Mouse (Mus musculus): ENCODE measurements around the gene Sh3pxd2a. TPM values are rescaled to one million over a fixed set of nuclear protein-coding genes. Genes with fewer than 3 reads are reported as not detected.

Gene Sh3pxd2a
- total and polyA plus RNA-seq, 3 experiments, result 1.3 to 4.6 (median 3.2) TPM

- dilution Hi-C loops (cut with MboI; ENCODE audit: extremely low pct_ligation_motif_present, extremely low pct_unique_long_range_greater_than_20kb, low sequenced_read_pairs) (no loop called here), in situ Hi-C loops (cut with MboI; ENCODE audit: low pct_ligation_motif_present, low pct_unique_long_range_greater_than_20kb, low sequenced_read_pairs) (no loop called here)
- no peaks in the 10 kb centered on the region for H3K9me3 ChIP-seq (replicated peaks; ENCODE audit: low read length)
- H3K9ac ChIP-seq (ENCODE audit: insufficient read depth, low read depth), result no peak overlapping the region
- H3K36me3 ChIP-seq (replicated peaks in 1 of 2; ENCODE audit: control insufficient read depth in 1 of 2, insufficient read depth in 1 of 2, low read length in 1 of 2), result peaks cover 0 to 23% of the 10 kb centered on the region in 2 experiments
- H3K4me2 ChIP-seq (ENCODE audit: insufficient read depth, low read depth, poor library complexity, severe bottlenecking), result no peak overlapping the region
- TF ChIP-seq GABPA (IDR thresholded peaks at IDR 0.05; ENCODE audit: insufficient replicate concordance, low read depth, low read length) (no peak), USF2 (conservative IDR thresholded peaks at IDR 0.05; ENCODE audit: low read depth, low read length) (no peak), PAX5 (IDR thresholded peaks at IDR 0.05; ENCODE audit: low read length) (no peak), ZNF384 (IDR thresholded peaks at IDR 0.05; ENCODE audit: low read depth, low read length) (no peak), USF1 (IDR thresholded peaks at IDR 0.05; ENCODE audit: low read depth, low read length) (no peak), CHD2 (IDR thresholded peaks at IDR 0.05; ENCODE audit: low read length) (no peak), MXI1 (IDR thresholded peaks at IDR 0.05; ENCODE audit: low read depth, low read length) (no peak), CTCF (conservative IDR thresholded peaks at IDR 0.05 in 1 of 2, IDR thresholded peaks at IDR 0.05 in 1 of 2; ENCODE audit: low read depth in 2 of 2, low read length in 2 of 2) (no peak), JUND (conservative IDR thresholded peaks at IDR 0.05; ENCODE audit: low read depth, low read length) (no peak), JUN (IDR thresholded peaks at IDR 0.05; ENCODE audit: insufficient read depth, low read depth, low read length) (no peak), KAT2A (IDR thresholded peaks at IDR 0.05; ENCODE audit: insufficient replicate concordance, low read length) (no peak), RCOR1 (conservative IDR thresholded peaks at IDR 0.05; ENCODE audit: low read depth, low read length) (no peak), ZKSCAN1 (IDR thresholded peaks at IDR 0.05; ENCODE audit: borderline replicate concordance, low read depth, low read length) (no peak), TBP (conservative IDR thresholded peaks at IDR 0.05; ENCODE audit: low read depth, low read length) (no peak)
- H3K27me3 ChIP-seq (replicated peaks), result no peaks in the 10 kb centered on the region
- peaks cover 4 to 7% of the 10 kb centered on the region in 2 experiments for H3K4me1 ChIP-seq (ENCODE audit: control insufficient read depth in 1 of 2, insufficient read depth in 2 of 2)
- no peaks in the 10 kb centered on the region for H3K79me2 ChIP-seq (replicated peaks; ENCODE audit: control insufficient read depth, extremely low read depth, insufficient read depth, poor library complexity, severe bottlenecking)
- no peak for DNase-seq (ENCODE audit: extremely low read depth)
- H3K27ac ChIP-seq (ENCODE audit: insufficient read depth, low read depth), result no peak overlapping the region
- H3K4me3 ChIP-seq (replicated peaks in 1 of 3; ENCODE audit: low read depth in 2 of 3, low read length in 2 of 3, poor library complexity in 1 of 3), result no peak overlapping the region
Observed at GRCm38 (mm10) chr19:47292451-47292951, 171.7 kb downstream of the Sh3pxd2a start.

GRCm38 (mm10) chr19:47291307-47292080, 172.7 kb downstream of the Sh3pxd2a start:
- no peak overlapping the region for H3K27ac ChIP-seq (ENCODE audit: insufficient read depth, low read depth)
- H3K9me3 ChIP-seq (replicated peaks; ENCODE audit: low read length), result no peaks in the 10 kb centered on the region
- no peak for DNase-seq (ENCODE audit: extremely low read depth)
- TF ChIP-seq BHLHE40 (IDR thresholded peaks at IDR 0.05; ENCODE audit: low read depth, low read length), result no peak
- TF ChIP-seq E2F4 (IDR thresholded peaks at IDR 0.05; ENCODE audit: insufficient replicate concordance, low read depth, low read length), result no peak
- no peak for TF ChIP-seq USF1 (IDR thresholded peaks at IDR 0.05; ENCODE audit: low read depth, low read length)
- TF ChIP-seq JUN (IDR thresholded peaks at IDR 0.05; ENCODE audit: insufficient read depth, low read depth, low read length), result no peak
- TF ChIP-seq TCF12 (IDR thresholded peaks at IDR 0.05; ENCODE audit: low read depth, low read length), result no peak
- no peak for TF ChIP-seq KAT2A (IDR thresholded peaks at IDR 0.05; ENCODE audit: insufficient replicate concordance, low read length)
- TF ChIP-seq MEF2A (IDR thresholded peaks at IDR 0.05; ENCODE audit: borderline replicate concordance, low read depth, low read length), result no peak
- TF ChIP-seq POLR2A (IDR thresholded peaks at IDR 0.05; ENCODE audit: low read depth, low read length), result no peak
- TF ChIP-seq CHD1 (IDR thresholded peaks at IDR 0.05; ENCODE audit: low read depth, low read length), result no peak
- TF ChIP-seq SIN3A (IDR thresholded peaks at IDR 0.05; ENCODE audit: low read length), result no peak
- TF ChIP-seq MXI1 (IDR thresholded peaks at IDR 0.05; ENCODE audit: low read depth, low read length), result no peak
- TF ChIP-seq EP300 (IDR thresholded peaks at IDR 0.05; ENCODE audit: low read length), result no peak
- TF ChIP-seq ZNF384 (IDR thresholded peaks at IDR 0.05; ENCODE audit: low read depth, low read length), result no peak
- TF ChIP-seq MAFK (IDR thresholded peaks at IDR 0.05; ENCODE audit: insufficient replicate concordance, low read length), result no peak
- TF ChIP-seq RAD21 (IDR thresholded peaks at IDR 0.05; ENCODE audit: low read depth, low read length), result no peak
- TF ChIP-seq ETS1 (conservative IDR thresholded peaks at IDR 0.05; ENCODE audit: low read depth, low read length), result no peak
- no peak for TF ChIP-seq ZC3H11A (IDR thresholded peaks at IDR 0.05; ENCODE audit: low read depth, low read length)
- no peak for TF ChIP-seq GABPA (IDR thresholded peaks at IDR 0.05; ENCODE audit: insufficient replicate concordance, low read depth, low read length)
- TF ChIP-seq JUND (conservative IDR thresholded peaks at IDR 0.05; ENCODE audit: low read depth, low read length), result no peak
- H3K4me3 ChIP-seq (replicated peaks in 1 of 3; ENCODE audit: low read depth in 2 of 3, low read length in 2 of 3, poor library complexity in 1 of 3), result no peak overlapping the region
- in situ Hi-C loops (cut with MboI; ENCODE audit: low pct_ligation_motif_present, low pct_unique_long_range_greater_than_20kb, low sequenced_read_pairs) (no loop called here), dilution Hi-C loops (cut with MboI; ENCODE audit: extremely low pct_ligation_motif_present, extremely low pct_unique_long_range_greater_than_20kb, low sequenced_read_pairs) (no loop called here)
- H3K36me3 ChIP-seq (replicated peaks in 1 of 2; ENCODE audit: control insufficient read depth in 1 of 2, insufficient read depth in 1 of 2, low read length in 1 of 2), result peaks cover 0 to 31% of the 10 kb centered on the region in 2 experiments
- no peaks in the 10 kb centered on the region for H3K79me2 ChIP-seq (replicated peaks; ENCODE audit: control insufficient read depth, extremely low read depth, insufficient read depth, poor library complexity, severe bottlenecking)
- no peak overlapping the region for H3K4me2 ChIP-seq (ENCODE audit: insufficient read depth, low read depth, poor library complexity, severe bottlenecking)
- H3K4me1 ChIP-seq (ENCODE audit: control insufficient read depth in 1 of 2, insufficient read depth in 2 of 2), result peaks cover 4 to 7% of the 10 kb centered on the region in 2 experiments
- H3K27me3 ChIP-seq (replicated peaks), result no peaks in the 10 kb centered on the region
- H3K9ac ChIP-seq (ENCODE audit: insufficient read depth, low read depth), result no peak overlapping the region

Measured in CH12.LX (cell line).